Mouse (Mus musculus) Patski (cell line): ENCODE data around the gene Ttll5. TPM values are rescaled to one million over a fixed set of nuclear protein-coding genes. Genes with fewer than 3 reads are reported as not detected.

Source experiments
- ATAC-seq: fragments of 100-300 bp; one replicate; pipeline ENCODE4 v1.8.0; 2021
- CTCF ChIA-PET: fragments of 350-600 bp; sonication (Branson Sonifier 250); formaldehyde crosslinking; loops from one replicate; lab custom pipeline; 2022; ENCODE audit warnings: inconsistent platforms; lab: Charles Lee
- POLR2A ChIA-PET: fragments of 350-600 bp; sonication (Branson Sonifier 250); formaldehyde crosslinking; loops from one replicate; lab custom pipeline; 2022; ENCODE audit warnings: antibody characterized with exemption, inconsistent platforms; lab: Charles Lee
- DNase-seq: peaks from one replicate; pipeline ENCODE4 v3.0.0-alpha.2; 2011; ENCODE audit warnings: low read depth, low spot score
- H3K27me3 ChIP-seq: fragments of 371-371 bp; one replicate; pipeline ENCODE4 v1.5.1; 2021
- CTCF ChIP-seq: fragments of 100-300 bp; IDR thresholded peaks from one replicate; pipeline ENCODE4 v1.5.1; 2021
- in situ Hi-C: fragments of 300-500 bp; cut with MboI; formaldehyde crosslinking; loops from 3 replicates; pipeline ENCODE4 v1.11.1; 2018; ENCODE audit warnings: low pct_unique_long_range_greater_than_20kb, mixed read lengths
- polyA plus RNA-seq: library from polyadenylated mRNA; unstranded; gene quantifications from one replicate; pipeline ENCODE4 v1.2.3, GENCODE M21; 2021

Ttll5 gene
- polyA plus RNA-seq, 1 experiment from 2014 or later: 14.5 TPM

DNA sequence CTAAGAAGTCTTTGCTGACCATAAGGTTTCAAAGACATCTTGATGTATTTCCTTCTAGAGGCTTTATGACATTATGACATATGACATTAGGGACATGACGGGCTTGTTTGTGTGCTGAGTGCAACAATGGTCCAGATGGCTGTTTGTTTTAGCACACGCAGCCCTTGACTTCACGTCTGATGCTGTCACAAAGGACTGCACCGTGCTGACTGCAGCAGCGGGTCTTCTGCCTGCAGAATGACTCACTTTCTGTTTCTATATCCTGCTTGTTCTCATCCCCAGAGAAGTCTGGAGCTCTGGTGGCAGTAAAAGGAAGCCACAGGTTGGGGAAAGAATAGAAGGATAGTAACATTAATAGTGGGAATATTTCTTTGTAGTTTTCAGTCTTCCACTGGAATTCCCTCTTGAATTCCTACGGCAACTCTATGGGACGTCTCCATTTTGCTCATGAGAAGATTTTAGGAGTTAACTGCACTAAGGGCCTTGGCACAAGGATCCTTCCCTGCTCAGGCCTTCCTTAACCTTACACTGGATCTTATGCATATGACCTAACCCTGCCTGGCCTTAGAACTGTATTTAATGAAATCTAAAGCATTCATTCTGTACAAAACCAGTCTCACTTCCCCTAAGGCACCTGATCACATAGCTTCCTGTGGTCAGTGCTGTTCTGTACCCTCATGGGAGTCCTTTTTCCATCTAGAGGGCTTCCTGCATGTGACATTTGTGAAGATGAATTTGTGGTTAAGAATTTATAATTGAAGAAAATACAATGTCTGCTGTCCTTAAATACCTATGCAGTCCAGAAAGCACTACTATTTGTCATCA lies 167.8 kb downstream of the Ttll5 start:
- ATAC-seq: no peak
- in situ Hi-C loops: no loop called here
- ChIA-PET POLR2A (no interaction called here), CTCF (no interaction called here)
- H3K27me3 ChIP-seq: no peaks in the 10 kb centered on the region
- no peak for TF ChIP-seq CTCF
- no peak for DNase-seq

DNA sequence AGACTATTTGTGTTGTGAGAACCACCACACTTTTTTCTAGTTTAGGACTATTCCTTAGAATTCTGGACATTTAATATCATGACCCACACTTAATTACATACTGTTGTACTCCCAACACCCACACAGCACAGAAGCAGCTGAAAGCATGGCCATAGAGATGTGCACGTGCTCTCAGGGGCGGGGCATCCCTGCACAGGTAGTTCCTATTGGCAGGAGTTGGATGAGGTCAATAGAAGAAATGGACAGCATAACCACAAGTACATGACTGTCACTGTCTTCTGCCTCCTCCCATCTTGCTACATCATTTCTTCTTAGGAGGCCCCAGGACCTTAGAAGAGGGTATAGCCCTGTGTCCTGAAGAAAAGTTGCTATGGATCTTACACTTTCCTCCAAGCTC lies 168.4 kb downstream of the Ttll5 start:
- POLR2A ChIA-PET: no interaction called here
- CTCF ChIA-PET: no interaction called here
- DNase-seq: no peak
- no peak for ATAC-seq
- TF ChIP-seq CTCF: no peak
- no peaks in the 10 kb centered on the region for H3K27me3 ChIP-seq
- in situ Hi-C loops: no loop called here

GRCm38 (mm10) chr12:85993790-85994360 lies 169.4 kb downstream of the Ttll5 start:
- CTCF ChIA-PET: no interaction called here

DNA sequence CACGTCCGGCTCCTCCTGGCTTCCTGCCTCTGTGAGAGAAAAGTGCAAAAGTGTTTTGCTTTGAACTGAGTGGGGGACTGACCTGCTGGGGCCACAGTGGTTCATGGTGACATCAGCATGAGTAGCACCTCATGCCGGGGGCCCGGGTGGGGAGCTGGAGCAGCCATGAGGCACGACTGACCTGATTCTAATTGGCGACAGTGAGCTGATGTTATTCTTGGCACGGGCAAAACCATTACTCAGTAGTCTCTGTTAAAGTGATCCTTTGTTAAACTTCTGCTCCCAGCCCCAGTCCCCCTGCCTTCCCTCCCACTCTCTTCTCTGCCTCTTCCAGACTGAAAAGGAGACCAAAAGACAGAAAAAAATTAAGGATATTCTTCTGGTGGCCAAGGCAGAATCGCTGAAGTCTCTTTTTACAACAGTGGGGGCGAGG lies 176.2 kb downstream of the Ttll5 start:
- ChIA-PET CTCF (interaction anchor here (1.2 kb wide), 1 partner anchor 15 kb away, joined by 3 read pairs; no protein-coding TSS in a partner anchor), POLR2A (no interaction called here)
- peak; percentile 71 for DNase-seq
- no peaks in the 10 kb centered on the region for H3K27me3 ChIP-seq
- peak; percentile 90 for ATAC-seq
- in situ Hi-C loops: no loop called here
- no peak for TF ChIP-seq CTCF

More at GRCm38 (mm10) chr12:85993790-85994360, 169.4 kb downstream of the Ttll5 start:
- DNase-seq (no peak), ATAC-seq (no peak)
- H3K27me3 ChIP-seq: no peaks in the 10 kb centered on the region
- in situ Hi-C loops: no loop called here
- POLR2A ChIA-PET: no interaction called here
- TF ChIP-seq CTCF: no peak

- in situ Hi-C loops: no loop called here
- ChIA-PET CTCF (interaction anchor here (1.2 to 1.6 kb wide), 2 partner anchors 16 to 23 kb away, joined by 3 to 4 read pairs; no protein-coding TSS in a partner anchor), POLR2A (no interaction called here)
- no peaks in the 10 kb centered on the region for H3K27me3 ChIP-seq
- TF ChIP-seq CTCF: no peak
- ATAC-seq (peak; percentile 8), DNase-seq (no peak)
Measured at GRCm38 (mm10) chr12:86001120-86001655, 176.7 kb downstream of the Ttll5 start.

GRCm38 (mm10) chr12:86004627-86005026 lies 180.2 kb downstream of the Ttll5 start:
- in situ Hi-C loops: no loop called here
- ChIA-PET CTCF (no interaction called here), POLR2A (interaction anchor here (0.6 kb wide), 1 partner anchor 19 kb away, joined by 3 read pairs; no protein-coding TSS in a partner anchor)
- no peak for ATAC-seq
- H3K27me3 ChIP-seq: no peaks in the 10 kb centered on the region
- TF ChIP-seq CTCF: no peak
- DNase-seq: no peak

- ATAC-seq (no peak), DNase-seq (no peak)
- CTCF ChIA-PET: interaction anchor here (1.2 kb wide), 1 partner anchor 33 kb away, joined by 5 read pairs; no protein-coding TSS in a partner anchor
- no peak for TF ChIP-seq CTCF
- in situ Hi-C loops: no loop called here
- H3K27me3 ChIP-seq: no peaks in the 10 kb centered on the region
- POLR2A ChIA-PET: no interaction called here
Measured at GRCm38 (mm10) chr12:86007377-86007776, 182.9 kb downstream of the Ttll5 start.

DNA sequence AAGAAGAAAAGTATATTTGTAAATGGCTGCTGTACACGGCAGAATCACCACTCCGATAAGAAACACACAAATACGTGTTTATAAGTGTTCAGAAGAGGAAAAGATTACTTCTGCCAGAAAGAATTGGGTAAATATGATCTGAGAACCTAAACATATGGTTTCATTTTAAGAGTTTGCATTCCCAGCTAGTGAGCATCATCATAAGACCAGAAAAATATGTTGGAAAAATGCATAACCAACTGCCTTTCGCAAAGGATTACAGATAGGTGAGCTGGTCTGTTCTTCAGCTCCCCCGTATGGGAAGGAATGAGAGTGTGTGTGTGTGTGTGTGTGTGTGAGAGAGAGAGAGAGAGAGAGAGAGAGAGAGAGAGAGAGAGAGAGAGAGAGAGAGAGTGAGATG lies 186.2 kb downstream of the Ttll5 start:
- ChIA-PET CTCF (no interaction called here), POLR2A (interaction anchor here (0.6 kb wide), 2 partner anchors 48 to 160 kb away, joined by 4 to 5 read pairs; no protein-coding TSS in a partner anchor)
- H3K27me3 ChIP-seq: no peaks in the 10 kb centered on the region
- ATAC-seq (no peak), DNase-seq (no peak)
- in situ Hi-C loops: no loop called here
- TF ChIP-seq CTCF: no peak

DNA sequence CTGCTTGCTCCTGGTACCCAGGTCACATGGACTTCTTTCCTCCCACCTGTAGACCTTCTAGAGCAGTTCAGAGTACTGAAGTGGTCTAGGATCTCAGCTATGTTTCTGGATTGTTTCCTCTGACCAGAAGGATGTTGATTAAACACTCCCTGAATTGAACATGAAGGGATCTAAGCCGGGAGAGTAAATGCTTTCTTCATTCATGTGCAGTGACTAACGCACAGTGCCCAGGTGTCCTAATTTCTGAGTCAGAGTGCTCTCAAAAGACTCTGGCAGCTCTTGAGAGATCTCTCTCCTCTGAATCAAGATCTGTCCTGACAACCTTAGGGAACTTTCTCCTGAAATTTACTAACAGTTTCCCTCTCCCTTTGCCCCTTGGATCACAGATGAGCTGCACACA lies 187.7 kb downstream of the Ttll5 start:
- CTCF ChIA-PET: interaction anchor here (0.6 kb wide), 1 partner anchor 241 kb away, joined by 3 read pairs; no protein-coding TSS in a partner anchor
- no peak for ATAC-seq
- TF ChIP-seq CTCF: no peak
- H3K27me3 ChIP-seq: no peaks in the 10 kb centered on the region
- DNase-seq: no peak
- in situ Hi-C loops: no loop called here
- POLR2A ChIA-PET: no interaction called here

DNA sequence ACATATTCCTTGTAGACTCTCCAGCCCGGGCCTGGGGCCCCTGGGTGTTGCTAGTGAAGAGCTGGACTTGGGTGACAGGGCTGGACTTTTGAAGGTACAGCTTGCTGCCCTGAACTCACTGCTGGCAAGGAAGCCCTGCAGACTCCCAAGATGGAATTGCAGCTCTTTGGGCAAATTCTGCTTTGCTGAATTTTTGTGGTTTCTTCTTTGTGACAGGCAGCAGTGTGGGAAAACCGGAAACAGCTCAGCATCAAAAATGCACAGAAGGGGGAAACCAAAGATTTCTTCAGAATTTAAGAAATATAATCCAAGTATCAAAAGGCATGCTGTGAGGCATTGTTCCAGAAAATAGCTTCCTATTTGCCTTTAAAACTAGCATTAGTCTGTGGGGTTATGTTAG lies 189.7 kb downstream of the Ttll5 start:
- in situ Hi-C loops: no loop called here
- DNase-seq (no peak), ATAC-seq (no peak)
- TF ChIP-seq CTCF: no peak
- ChIA-PET CTCF (interaction anchor here (0.7 to 2.3 kb wide), 3 partner anchors 18 to 66 kb away, joined by 3 to 6 read pairs (median 3); no protein-coding TSS in a partner anchor), POLR2A (interaction anchor here (0.5 kb wide), 1 partner anchor 844 kb away, joined by 7 read pairs; no protein-coding TSS in a partner anchor)
- no peaks in the 10 kb centered on the region for H3K27me3 ChIP-seq
